Mouse (Mus musculus) ES-E14 (cell line): Measurements from ENCODE around the gene Smpd1. TPM values are rescaled to one million over a fixed set of nuclear protein-coding genes. Genes with fewer than 3 reads are reported as not detected.

Experiments
- DNase-seq: peaks from one replicate; pipeline ENCODE4 v3.0.0-alpha.2; 2013; ENCODE audit warnings: low read depth, low spot score
- H3K27ac ChIP-seq: 2 replicates; pipeline ENCODE4 v1.5.1; 2012; ENCODE audit warnings: low read depth, mild to moderate bottlenecking, low read length, moderate library complexity, mixed read lengths; ENCODE audit not compliant: poor library complexity, insufficient read depth, severe bottlenecking
- H3K36me3 ChIP-seq: 2 replicates; pipeline ENCODE4 v1.6.1; 2012; ENCODE audit warnings: mild to moderate bottlenecking, low read length, moderate library complexity, mixed read lengths; ENCODE audit not compliant: control insufficient read depth, poor library complexity, insufficient read depth, severe bottlenecking
- H3K4me1 ChIP-seq, 2 experiments: fragments of 150-350 bp in 1 of 2; sonication (generic) in 1 of 2; 2 replicates each; pipeline ENCODE4 v1.6.1; 2012; ENCODE audit warnings: low read length in 2 of 2, mild to moderate bottlenecking in 1 of 2, mixed read lengths in 1 of 2; ENCODE audit not compliant: control insufficient read depth in 2 of 2, insufficient read depth in 2 of 2, poor library complexity in 1 of 2
- H3K4me3 ChIP-seq, 2 experiments: fragments of 150-350 bp in 1 of 2; sonication (generic) in 1 of 2; 2 replicates each; pipeline ENCODE4 v1.5.1; 2012; ENCODE audit warnings: low read length in 2 of 2, low read depth in 1 of 2, mild to moderate bottlenecking in 1 of 2, mixed read lengths in 1 of 2; ENCODE audit not compliant: insufficient read depth in 1 of 2, poor library complexity in 1 of 2, severe bottlenecking in 1 of 2
- H3K9ac ChIP-seq: 2 replicates; pipeline ENCODE4 v1.6.1; 2012; ENCODE audit warnings: low read depth, mild to moderate bottlenecking, low read length, mixed read lengths; ENCODE audit not compliant: poor library complexity, insufficient read depth, severe bottlenecking
- H3K9me3 ChIP-seq: fragments of 150-350 bp; sonication (generic); 2 replicates; pipeline ENCODE4 v1.6.1; 2012; ENCODE audit warnings: low read depth, mild to moderate bottlenecking, low read length; ENCODE audit not compliant: control insufficient read depth, insufficient read depth
- CHD2 ChIP-seq: IDR thresholded peaks from 2 replicates; pipeline ENCODE4 v1.6.1; 2014; ENCODE audit warnings: mild to moderate bottlenecking, low read depth, low read length, inconsistent platforms
- HCFC1 ChIP-seq: IDR thresholded peaks from 2 replicates; pipeline ENCODE4 v1.6.1; 2012; ENCODE audit warnings: low read length, inconsistent platforms, borderline replicate concordance; ENCODE audit not compliant: insufficient read depth
- MAFK ChIP-seq: IDR thresholded peaks from 2 replicates; pipeline ENCODE4 v1.6.1; 2014; ENCODE audit warnings: mild to moderate bottlenecking, low read depth, low read length, inconsistent platforms; ENCODE audit not compliant: insufficient read depth
- ZC3H11A ChIP-seq: IDR thresholded peaks from 2 replicates; pipeline ENCODE4 v1.6.1; 2012; ENCODE audit warnings: low read depth, mild to moderate bottlenecking, inconsistent platforms, low read length, borderline replicate concordance
- ZNF384 ChIP-seq: IDR thresholded peaks from 2 replicates; pipeline ENCODE4 v1.6.1; 2012; ENCODE audit warnings: low read depth, low read length, inconsistent platforms
- in situ Hi-C, 2 experiments: fragments of 600-800 bp; cut with MboI; formaldehyde crosslinking; loops; one replicate each; pipeline ENCODE4 v1.15.1; 2025; ENCODE audit warnings: low sequenced_read_pairs in 2 of 2, inconsistent platforms in 1 of 2; ENCODE audit not compliant: unreplicated experiment in 2 of 2
- total RNA-seq: library from RNA; depleted of rRNA; stranded (reverse); fragments of 300-350 nt; gene quantifications from 2 replicates; pipeline ENCODE4 v1.2.3, GENCODE M21; 2012

Smpd1 gene
- total RNA-seq, 1 experiment = 22.8 TPM

DNA sequence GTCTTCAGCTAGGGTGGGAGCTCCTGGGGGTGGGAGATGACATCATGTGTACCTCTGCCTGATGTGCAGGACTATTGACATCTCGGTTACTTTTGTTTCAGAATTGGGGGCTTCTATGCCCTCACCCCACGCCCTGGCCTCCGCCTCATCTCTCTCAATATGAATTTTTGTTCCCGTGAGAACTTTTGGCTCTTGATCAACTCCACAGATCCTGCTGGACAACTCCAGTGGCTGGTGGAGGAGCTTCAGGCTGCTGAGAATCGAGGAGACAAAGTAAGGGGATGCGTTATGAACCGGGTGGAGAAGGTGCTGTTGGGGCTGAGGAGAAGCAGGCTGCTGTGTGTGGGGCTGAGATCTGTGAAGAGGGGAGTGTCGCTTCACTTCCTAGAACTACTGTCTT, 2.2 kb downstream of the Smpd1 start:
- H3K27ac ChIP-seq = no peak overlapping the region
- DNase-seq = no peak
- H3K4me1 ChIP-seq = 0 out of 4 replicates have a peak, but pooled peaks cover 0 to 4% of the 10 kb centered on the region in 2 experiments
- in situ Hi-C loops = no loop called here
- H3K36me3 ChIP-seq = no peaks in the 10 kb centered on the region; the same call in 1 of the 2 replicates
- no peak overlapping the region for H3K9ac ChIP-seq
- no peak overlapping the region for H3K4me3 ChIP-seq
- TF ChIP-seq MAFK = no peak
- no peak for TF ChIP-seq HCFC1
- TF ChIP-seq ZC3H11A = no peak
- TF ChIP-seq CHD2 = no peak
- no peak for TF ChIP-seq ZNF384
- H3K9me3 ChIP-seq = no peaks in the 10 kb centered on the region

DNA sequence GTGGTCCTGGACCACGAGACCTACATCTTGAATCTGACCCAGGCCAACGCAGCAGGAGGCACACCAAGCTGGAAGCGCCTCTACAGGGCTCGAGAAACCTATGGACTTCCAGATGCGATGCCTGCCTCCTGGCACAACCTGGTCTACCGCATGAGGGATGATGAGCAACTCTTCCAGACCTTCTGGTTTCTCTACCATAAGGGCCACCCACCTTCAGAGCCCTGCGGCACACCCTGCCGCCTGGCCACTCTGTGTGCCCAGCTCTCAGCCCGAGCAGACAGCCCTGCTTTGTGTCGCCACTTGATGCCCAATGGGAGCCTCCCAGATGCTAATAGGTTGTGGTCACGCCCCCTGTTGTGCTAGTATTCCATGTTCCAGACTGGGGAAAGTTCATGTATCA, 3.5 kb downstream of the Smpd1 start:
- DNase-seq = no peak
- H3K9me3 ChIP-seq = no peaks in the 10 kb centered on the region
- H3K27ac ChIP-seq = no peak overlapping the region
- H3K4me3 ChIP-seq = no peak overlapping the region
- in situ Hi-C loops = no loop called here
- no peaks in the 10 kb centered on the region; the same call in 1 of the 2 replicates for H3K36me3 ChIP-seq
- H3K9ac ChIP-seq = no peak overlapping the region
- H3K4me1 ChIP-seq = 0 out of 4 replicates have a peak, but pooled peaks cover 0 to 4% of the 10 kb centered on the region in 2 experiments
- no peak for TF ChIP-seq MAFK
- TF ChIP-seq CHD2 = no peak
- TF ChIP-seq ZNF384 = no peak
- no peak for TF ChIP-seq HCFC1

- in situ Hi-C loops = no loop called here
- H3K36me3 ChIP-seq = no peaks in the 10 kb centered on the region; the same call in 1 of the 2 replicates
- no peak overlapping the region for H3K27ac ChIP-seq
- no peaks in the 10 kb centered on the region for H3K4me1 ChIP-seq
- no peak for TF ChIP-seq HCFC1
- TF ChIP-seq ZC3H11A = no peak
- TF ChIP-seq CHD2 = no peak
- no peak for TF ChIP-seq MAFK
- no peak for TF ChIP-seq ZNF384
- H3K9ac ChIP-seq = no peak overlapping the region
- DNase-seq = no peak
- no peaks in the 10 kb centered on the region for H3K9me3 ChIP-seq
- H3K4me3 ChIP-seq = no peak overlapping the region
Measured at GRCm38 (mm10) chr7:105559016-105559415, 4.9 kb downstream of the Smpd1 start.

DNA sequence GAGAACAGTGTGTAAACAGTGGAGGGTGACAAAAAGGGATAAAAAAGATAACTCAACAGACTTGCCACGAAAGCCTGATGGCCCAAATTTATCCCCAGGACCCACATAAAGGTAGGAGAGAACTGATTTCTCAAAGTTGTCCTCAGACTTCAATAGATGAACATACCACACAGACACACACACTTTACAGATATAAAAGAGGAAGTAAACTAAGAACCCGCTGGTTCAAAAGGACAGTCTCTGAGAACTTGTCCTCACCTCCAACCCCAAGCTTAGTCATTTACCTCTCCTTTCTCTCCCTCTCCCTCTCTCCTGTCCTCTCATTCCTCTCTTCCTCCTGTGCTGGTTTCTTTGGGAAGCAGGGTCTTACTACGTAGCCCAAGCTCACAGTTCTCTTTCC, 8.2 kb downstream of the Smpd1 start:
- no peak overlapping the region for H3K27ac ChIP-seq
- no peaks in the 10 kb centered on the region for H3K9me3 ChIP-seq
- H3K9ac ChIP-seq = no peak overlapping the region
- no peaks in the 10 kb centered on the region; the same call in 1 of the 2 replicates for H3K36me3 ChIP-seq
- no peak for TF ChIP-seq ZC3H11A
- no peak for TF ChIP-seq CHD2
- TF ChIP-seq ZNF384 = no peak
- TF ChIP-seq HCFC1 = no peak
- TF ChIP-seq MAFK = no peak
- H3K4me3 ChIP-seq = no peak overlapping the region
- in situ Hi-C loops = no loop called here
- DNase-seq = no peak
- no peaks in the 10 kb centered on the region for H3K4me1 ChIP-seq

GRCm38 (mm10) chr7:105563367-105563766, 9.2 kb downstream of the Smpd1 start:
- Histone ChIP-seq H3K4me1 (peaks cover 0 to 2% of the 10 kb centered on the region in 2 experiments; a peak in 1 of 4 replicates), H3K36me3 (no peaks in the 10 kb centered on the region), H3K27ac (no peak overlapping the region), H3K4me3 (no peak overlapping the region), H3K9me3 (no peaks in the 10 kb centered on the region), H3K9ac (no peak overlapping the region)
- in situ Hi-C loops = no loop called here
- TF ChIP-seq ZNF384 (no peak), ZC3H11A (no peak), MAFK (no peak), CHD2 (no peak), HCFC1 (no peak)
- no peak for DNase-seq
